Mouse (Mus musculus) hindbrain, postnatal 0 days (tissue): ENCODE results near the gene Cntn4. TPM values are rescaled to one million over a fixed set of nuclear protein-coding genes. Genes with fewer than 3 reads are reported as not detected.

ENCODE experiments used
- ATAC-seq: fragments of 200-750 bp; cut with Nextera tagmentation; 2 replicates; pipeline ENCODE4 v1.8.0; 2017; ENCODE audit warnings: mild to moderate bottlenecking, moderate TSS enrichment, moderate library complexity
- DNase-seq: peaks from one replicate; pipeline ENCODE4 v3.0.0-alpha.2; 2015; ENCODE audit warnings: low spot score
- H3K27ac ChIP-seq: fragments of 300-500 bp; sonication (generic); 2 replicates; pipeline ENCODE4 v1.5.1; 2014; ENCODE audit warnings: mild to moderate bottlenecking
- H3K27me3 ChIP-seq: fragments of 300-500 bp; sonication (generic); 2 replicates; pipeline ENCODE4 v1.6.1; 2014; ENCODE audit warnings: low read length, mixed read lengths; ENCODE audit not compliant: insufficient read depth
- H3K36me3 ChIP-seq: fragments of 300-500 bp; sonication (generic); 2 replicates; pipeline ENCODE4 v1.6.1; 2014; ENCODE audit warnings: low read length, mixed read lengths; ENCODE audit not compliant: insufficient read depth
- H3K4me1 ChIP-seq: fragments of 300-500 bp; sonication (generic); 2 replicates; pipeline ENCODE4 v1.6.1; 2014; ENCODE audit warnings: antibody characterized with exemption, low read length, mixed read lengths; ENCODE audit not compliant: insufficient read depth
- H3K4me2 ChIP-seq: fragments of 300-500 bp; sonication (generic); 2 replicates; pipeline ENCODE4 v1.6.1; 2014; ENCODE audit warnings: low read depth, mild to moderate bottlenecking, low read length, moderate library complexity, mixed read lengths
- H3K4me3 ChIP-seq: fragments of 300-500 bp; sonication (generic); 2 replicates; pipeline ENCODE4 v1.5.1; 2014; ENCODE audit warnings: low read length
- H3K9ac ChIP-seq: fragments of 300-500 bp; sonication (generic); replicated peaks from 2 replicates; pipeline ENCODE4 v1.6.1; 2014; ENCODE audit warnings: mild to moderate bottlenecking, low read length, moderate library complexity, mixed read lengths
- H3K9me3 ChIP-seq: fragments of 300-500 bp; sonication (generic); 2 replicates; pipeline ENCODE4 v1.6.1; 2016; ENCODE audit warnings: low read length, mixed read lengths
- CTCF ChIP-seq: IDR thresholded peaks from 2 replicates; pipeline ENCODE4 v1.5.1; 2016; ENCODE audit warnings: antibody characterized with exemption, control low read depth, low read depth
- WGBS: fragments of 180-500 bp; shearing (Covaris S2); extraction: QIAGEN DNeasy Blood & Tissue Kit; methylation state at CpG from one replicate; pipeline ENCODE4 v1.1.7; 2014; 5-methylcytosine and 5-hydroxymethylcytosine counted together
- polyA plus RNA-seq: library from polyadenylated mRNA; unstranded; fragments of >200 nt; fragmentation: Nextera tagmentation; extraction: Ambion mirVana; gene quantifications from 2 replicates; pipeline ENCODE4 v1.2.1, GENCODE M21; 2015
- total RNA-seq: library from RNA; depleted of rRNA; stranded (reverse); fragments of >200 nt; gene quantifications from 2 replicates; pipeline ENCODE4 v1.2.3, GENCODE M21; 2014

Cntn4 gene
- total and polyA plus RNA-seq, 2 experiments from 2014 or later: 17.3 to 21.5 TPM

DNA sequence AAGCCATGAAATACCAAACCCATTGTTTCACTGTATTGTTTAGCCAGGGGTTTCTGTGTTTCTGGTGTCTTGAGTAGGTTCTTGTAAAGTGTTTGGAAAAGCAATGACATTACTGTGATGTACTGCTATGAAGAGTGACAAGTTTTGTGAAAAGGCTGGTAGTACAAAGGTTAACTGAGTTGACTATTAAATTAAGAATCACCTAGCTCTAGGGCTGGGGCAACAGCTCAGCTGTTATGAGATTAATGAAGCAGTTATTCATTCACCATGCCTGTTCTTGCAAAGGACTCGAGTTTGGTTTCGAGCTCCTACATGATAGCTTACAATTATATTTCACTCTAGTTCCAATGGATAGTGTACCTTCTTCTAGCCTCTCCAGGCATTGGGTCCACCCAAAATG is 371.4 kb downstream of the Cntn4 start:
- no peak for TF ChIP-seq CTCF
- Histone ChIP-seq H3K27ac (no peak overlapping the region), H3K4me1 (no peaks in the 10 kb centered on the region), H3K36me3 (no peaks in the 10 kb centered on the region), H3K9me3 (no peaks in the 10 kb centered on the region), H3K9ac (no peak overlapping the region), H3K4me2 (no peak overlapping the region), H3K27me3 (no peaks in the 10 kb centered on the region), H3K4me3 (no peak overlapping the region)
- ATAC-seq: no peak
- 69% methylated on average over 2 of the region's 2 CpGs for WGBS
- no peak for DNase-seq

DNA sequence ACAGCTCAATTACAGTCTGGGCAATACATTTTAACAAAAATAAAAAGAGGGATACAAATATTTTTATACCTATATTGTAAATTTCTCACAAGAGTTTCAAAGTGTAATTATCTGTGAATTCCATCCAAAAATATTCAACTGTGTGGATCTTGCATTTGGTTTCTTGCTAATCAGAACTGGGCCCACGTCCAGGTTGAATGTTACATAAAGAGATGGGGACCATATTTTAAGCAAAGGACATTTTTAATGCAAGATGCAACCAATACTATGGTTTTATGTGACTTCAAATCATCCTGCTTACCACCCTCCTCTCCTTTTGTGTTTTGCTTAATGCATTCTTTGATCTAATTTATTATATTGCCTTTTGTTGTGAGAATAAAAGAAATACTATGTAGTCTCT is 378.7 kb downstream of the Cntn4 start:
- DNase-seq: no peak
- Histone ChIP-seq H3K9ac (no peak overlapping the region), H3K9me3 (no peaks in the 10 kb centered on the region), H3K4me2 (no peak overlapping the region), H3K27ac (no peak overlapping the region), H3K36me3 (no peaks in the 10 kb centered on the region), H3K27me3 (no peaks in the 10 kb centered on the region), H3K4me1 (no peaks in the 10 kb centered on the region), H3K4me3 (no peak overlapping the region)
- WGBS: 78% methylated on average over 1 of the region's 1 CpGs
- ATAC-seq: no peak
- TF ChIP-seq CTCF: no peak

DNA sequence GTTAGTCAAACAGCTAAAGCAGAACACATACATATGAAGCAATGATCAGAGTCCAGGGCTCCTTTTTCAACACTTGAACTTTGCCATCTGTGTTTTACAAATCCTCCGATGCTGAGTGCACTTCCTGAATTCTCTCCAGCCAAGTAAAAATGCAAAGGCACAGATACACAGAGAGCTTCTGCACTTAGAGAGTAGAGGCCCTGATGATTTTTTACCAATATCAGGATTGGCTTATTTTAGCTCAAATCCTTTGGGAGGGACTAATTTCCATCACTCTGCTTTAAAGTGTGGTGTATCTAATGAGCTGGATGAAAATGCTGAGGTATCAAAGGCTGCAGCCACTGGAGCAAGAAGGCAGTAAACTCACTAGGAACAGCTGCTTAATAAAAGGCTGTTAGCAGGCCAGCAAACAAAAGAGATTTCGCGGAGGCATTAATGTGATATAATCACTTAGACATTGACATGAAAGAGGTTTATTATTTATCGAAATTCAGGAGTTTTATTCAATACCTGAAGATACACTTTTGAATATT is 400.7 kb downstream of the Cntn4 start:
- ATAC-seq (no peak), DNase-seq (peak; percentile 11)
- no peaks in the 10 kb centered on the region for H3K9me3 ChIP-seq
- no peaks in the 10 kb centered on the region for H3K36me3 ChIP-seq
- 26% methylated on average over 4 of the region's 4 CpGs for WGBS
- H3K27ac ChIP-seq: no peak overlapping the region
- no peaks in the 10 kb centered on the region for H3K27me3 ChIP-seq
- TF ChIP-seq CTCF: no peak
- H3K4me2 ChIP-seq: no peak overlapping the region
- no peak overlapping the region for H3K4me3 ChIP-seq
- H3K4me1 ChIP-seq: no peaks in the 10 kb centered on the region
- H3K9ac ChIP-seq: no peak overlapping the region

DNA sequence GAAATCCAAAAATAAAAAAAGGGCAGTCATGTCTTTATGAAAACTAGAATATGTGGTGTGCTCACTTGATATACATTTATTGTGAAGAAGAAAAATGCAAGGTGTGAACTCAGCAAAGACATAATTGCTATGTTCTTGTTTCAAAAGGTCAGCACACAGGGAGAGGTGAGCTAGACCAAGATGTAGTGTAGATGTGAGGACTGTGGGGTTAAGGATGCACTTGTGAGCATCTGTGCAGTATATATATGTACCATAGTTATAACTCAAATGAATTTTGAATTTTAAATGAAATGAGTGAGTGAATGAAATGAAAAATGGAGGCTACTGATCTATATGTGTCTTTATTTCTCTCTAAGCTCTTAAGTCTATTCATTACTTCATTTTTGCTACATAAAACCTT is 401.2 kb downstream of the Cntn4 start:
- no peak for TF ChIP-seq CTCF
- Histone ChIP-seq H3K4me3 (no peak overlapping the region), H3K27ac (no peak overlapping the region), H3K4me2 (no peak overlapping the region), H3K4me1 (no peaks in the 10 kb centered on the region), H3K36me3 (no peaks in the 10 kb centered on the region), H3K9ac (no peak overlapping the region), H3K9me3 (no peaks in the 10 kb centered on the region), H3K27me3 (no peaks in the 10 kb centered on the region)
- no peak for ATAC-seq
- no peak for DNase-seq

DNA sequence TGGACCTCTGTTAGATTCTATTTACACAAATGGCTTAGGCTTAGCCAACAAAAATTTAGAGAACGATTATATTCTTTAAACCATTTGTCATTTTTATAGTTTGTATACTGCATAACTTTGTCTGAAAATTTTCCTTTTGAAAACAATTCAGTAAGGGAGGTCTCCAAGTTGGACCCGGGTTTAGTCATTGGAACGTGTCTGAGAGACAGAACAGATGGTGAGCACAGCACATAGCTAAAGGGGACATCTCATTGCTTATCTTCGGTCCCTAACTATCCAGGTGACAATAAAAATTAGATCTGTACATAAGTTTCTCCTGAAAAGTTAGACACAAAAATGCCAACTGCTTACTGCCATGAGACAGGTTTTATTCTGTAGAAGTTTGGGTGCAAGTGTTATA is 420.4 kb downstream of the Cntn4 start:
- Histone ChIP-seq H3K36me3 (no peaks in the 10 kb centered on the region), H3K27ac (no peak overlapping the region), H3K9me3 (no peaks in the 10 kb centered on the region), H3K4me1 (no peaks in the 10 kb centered on the region), H3K27me3 (no peaks in the 10 kb centered on the region), H3K9ac (no peak overlapping the region), H3K4me3 (no peak overlapping the region), H3K4me2 (no peak overlapping the region)
- ATAC-seq: no peak
- TF ChIP-seq CTCF: no peak
- WGBS: 84% methylated on average over 4 of the region's 4 CpGs
- no peak for DNase-seq

DNA sequence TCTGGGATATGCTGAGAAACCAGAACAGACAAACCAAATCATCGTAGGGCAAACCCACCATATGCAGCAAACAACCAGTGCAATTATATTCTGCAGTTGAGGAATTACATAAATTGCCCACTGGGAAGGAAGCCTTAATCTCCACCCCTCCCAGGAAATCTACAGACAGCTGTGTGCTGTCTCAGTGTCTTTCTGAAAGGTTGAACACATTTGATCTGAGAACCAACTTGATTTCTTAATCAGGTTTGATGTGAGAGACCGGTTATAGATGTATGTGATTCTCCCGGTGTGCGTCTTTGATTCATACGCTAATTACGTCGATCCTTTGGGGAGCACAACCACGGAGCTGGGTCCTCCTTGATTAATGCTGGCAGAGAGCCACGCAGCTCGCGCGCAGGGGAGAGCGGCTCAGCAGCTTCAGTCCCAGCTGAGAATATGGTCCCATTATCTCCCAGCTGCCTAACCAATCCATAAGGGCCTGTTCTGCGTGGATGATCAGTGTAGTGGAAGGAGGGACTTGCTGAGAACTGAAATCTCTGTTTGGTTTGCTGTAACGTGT is 441.1 kb downstream of the Cntn4 start:
- no peak for TF ChIP-seq CTCF
- Histone ChIP-seq H3K27me3 (no peaks in the 10 kb centered on the region), H3K4me2 (peak overlapping the region; percentile 62), H3K9ac (peak overlapping the region; percentile 30; the same call in 1 of the 2 replicates), H3K36me3 (no peaks in the 10 kb centered on the region), H3K4me3 (peak overlapping the region; percentile 39), H3K27ac (no peak overlapping the region), H3K4me1 (no peaks in the 10 kb centered on the region), H3K9me3 (no peaks in the 10 kb centered on the region)
- WGBS: 5% methylated on average over 15 of the region's 15 CpGs
- ATAC-seq (peak; percentile 86), DNase-seq (peak; percentile 80)

DNA sequence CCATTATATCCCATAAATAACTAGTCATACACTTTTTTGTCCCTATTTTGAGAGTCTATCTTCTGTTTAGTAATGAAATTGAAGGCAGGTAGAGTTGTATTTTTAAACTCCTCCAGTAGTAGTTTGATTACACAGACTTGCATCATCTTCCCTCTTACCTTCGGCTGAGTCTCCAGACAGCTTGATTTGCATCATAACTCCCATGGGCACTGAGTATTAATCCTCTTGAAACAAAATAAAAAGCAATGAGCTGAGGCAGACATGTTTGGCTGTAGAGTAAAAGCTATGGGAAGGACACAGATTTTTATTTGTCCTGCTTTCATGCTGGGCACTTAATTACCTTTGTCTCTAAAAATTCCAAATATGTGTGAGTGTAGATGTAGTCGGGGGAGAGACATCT is 476.1 kb downstream of the Cntn4 start:
- Histone ChIP-seq H3K9me3 (no peaks in the 10 kb centered on the region), H3K4me2 (no peak overlapping the region), H3K4me1 (no peaks in the 10 kb centered on the region), H3K4me3 (no peak overlapping the region), H3K27ac (no peak overlapping the region), H3K9ac (no peak overlapping the region), H3K27me3 (no peaks in the 10 kb centered on the region), H3K36me3 (no peaks in the 10 kb centered on the region)
- no peak for TF ChIP-seq CTCF
- ATAC-seq (no peak), DNase-seq (no peak)
- 55% methylated on average over 2 of the region's 2 CpGs for WGBS
